Comparison of ENCODE assay signal across 21 mouse cellular contexts in genomic region chr10:26893091-26893490, GRCm38 (mm10).
DNase-seq lines count a peak whose midpoint lies in the region; ATAC-seq and TF ChIP-seq lines count a peak whose summit lies in the region.
"Had no signal": no experiment of that assay in that cellular context is flagged by ENCODE, and none has a peak within 500 bp of the region (broad histone marks: within the 10 kb centered on the region; RNA-seq: fewer than 3 reads in every experiment).

No protein-coding gene starts in this region.

- H3K4me2 ChIP-seq in liver, embryonic 12.5 days: no peak overlapping the region
- H3K4me2 ChIP-seq: hindbrain, embryonic 14.5 days; limb, embryonic 15.5 days; midbrain, embryonic 12.5 days; neural tube, embryonic 12.5 days; stomach, embryonic 15.5 days had no signal

- TF ChIP-seq CTCF in liver, adult 2 months (IDR thresholded peaks at IDR 0.05; ENCODE audit: low read depth, low read length): no peak

- no peaks in the 10 kb centered on the region for H3K27me3 ChIP-seq in liver, adult 2 months (ENCODE audit: control insufficient read depth, insufficient read depth, low read length)
- no peaks in the 10 kb centered on the region for H3K27me3 ChIP-seq in liver, embryonic 12.5 days (replicated peaks)
- H3K27me3 ChIP-seq: limb, embryonic 15.5 days; midbrain, embryonic 12.5 days; neural tube, embryonic 12.5 days; stomach, embryonic 15.5 days had no signal

- TF ChIP-seq POLR2A in liver, adult 2 months (IDR thresholded peaks at IDR 0.05; ENCODE audit: extremely low read depth, insufficient read depth, low read length): no peak

- peak; percentile 72 for DNase-seq in liver, adult 2 months (ENCODE audit: extremely low read depth, low read depth, low spot score)
- peak; percentile 42 for DNase-seq in adrenal gland, adult 8-10 months
- DNase-seq in kidney, adult 9 months: peak; percentile 66
- DNase-seq in right cerebral cortex, postnatal 25 days: no peak
- DNase-seq in ovary, adult 18-20 months (ENCODE audit: low spot score): no peak
- DNase-seq in embryo, embryonic 11 days: no peak
- DNase-seq: gastrocnemius, postnatal 14 days; heart, adult 18-20 months; heart, postnatal 36 days; layer of hippocampus, postnatal 36 days; liver, postnatal 0 days; lung, postnatal 10 days had no signal

- H3K4me3 ChIP-seq in liver, adult 2 months (ENCODE audit: insufficient read depth, low read depth, low read length): no peak overlapping the region
- no peak overlapping the region for H3K4me3 ChIP-seq in liver, embryonic 12.5 days
- H3K4me3 ChIP-seq: erythroblast, embryonic 14.5 days; limb, embryonic 15.5 days; midbrain, embryonic 12.5 days; neural tube, embryonic 12.5 days; stomach, embryonic 15.5 days had no signal

- H3K27ac ChIP-seq in liver, adult 2 months (replicated peaks; ENCODE audit: insufficient read depth, low read depth, low read length): no peak overlapping the region
- H3K27ac ChIP-seq in liver, embryonic 12.5 days: no peak overlapping the region
- H3K27ac ChIP-seq: hindbrain, embryonic 14.5 days; limb, embryonic 15.5 days; midbrain, embryonic 12.5 days; neural tube, embryonic 12.5 days; stomach, embryonic 15.5 days had no signal

- 17% methylated on average over 1 of the region's 1 CpGs for WGBS in liver, adult 2 months
- WGBS in liver, embryonic 12.5 days (ENCODE audit: insufficient replicate concordance): 74% methylated on average over 1 of the region's 1 CpGs

- no peaks in the 10 kb centered on the region for H3K79me2 ChIP-seq in liver, adult 2 months (ENCODE audit: control insufficient read depth, insufficient read depth, low read length)

- no peak for ATAC-seq in liver, embryonic 12.5 days
- ATAC-seq: CD4-positive, CD25-positive, alpha-beta regulatory T cell, adult 4 months; forebrain, embryonic 14.5 days; liver, postnatal 0 days had no signal

- H3K4me1 ChIP-seq in liver, adult 2 months (ENCODE audit: control insufficient read depth, insufficient read depth, low read length): no peaks in the 10 kb centered on the region
- no peaks in the 10 kb centered on the region for H3K4me1 ChIP-seq in liver, embryonic 12.5 days
- H3K4me1 ChIP-seq: limb, embryonic 15.5 days; neural tube, embryonic 12.5 days; stomach, embryonic 15.5 days had no signal

- H3K9ac ChIP-seq in liver, adult 2 months (ENCODE audit: low read depth, low read length): no peak overlapping the region
- H3K9ac ChIP-seq in liver, embryonic 12.5 days: no peak overlapping the region
- H3K9ac ChIP-seq: hindbrain, embryonic 14.5 days; limb, embryonic 15.5 days; liver, postnatal 0 days; midbrain, embryonic 12.5 days; neural tube, embryonic 12.5 days; stomach, embryonic 15.5 days had no signal

- H3K36me3 ChIP-seq in liver, adult 2 months (ENCODE audit: control insufficient read depth, insufficient read depth, low read length): no peaks in the 10 kb centered on the region
- H3K36me3 ChIP-seq in liver, embryonic 12.5 days: no peaks in the 10 kb centered on the region
- H3K36me3 ChIP-seq: limb, embryonic 15.5 days; midbrain, embryonic 12.5 days; neural tube, embryonic 12.5 days; stomach, embryonic 15.5 days had no signal

- H3K9me3 ChIP-seq in liver, embryonic 12.5 days (replicated peaks): no peaks in the 10 kb centered on the region
- H3K9me3 ChIP-seq: limb, embryonic 15.5 days; midbrain, embryonic 12.5 days; neural tube, embryonic 12.5 days; stomach, embryonic 15.5 days had no signal

Comparison
In these comparisons a context has a peak if more than half of its experiments do, and no peak if none do; other contexts are left out.
1. DNase-seq: peak in liver, adult 2 months (single experiment), adrenal gland, adult 8-10 months (single experiment) and kidney, adult 9 months (single experiment); none in right cerebral cortex, postnatal 25 days (single experiment), ovary, adult 18-20 months (single experiment) and embryo, embryonic 11 days (single experiment).